Mouse (Mus musculus) bone marrow, adult 2 months (tissue): ENCODE results near the gene Palm. TPM values are rescaled to one million over a fixed set of nuclear protein-coding genes. Genes with fewer than 3 reads are reported as not detected.

Experiments used
- H3K27ac ChIP-seq: fragments of 200-500 bp; 2 replicates; pipeline ENCODE4 v1.5.1; 2012; ENCODE audit warnings: low read depth, mild to moderate bottlenecking, control low read depth, inconsistent platforms, low read length; ENCODE audit not compliant: control insufficient read depth, poor library complexity, insufficient read depth
- H3K4me1 ChIP-seq: fragments of 200-500 bp; 2 replicates; pipeline ENCODE4 v1.6.1; 2011; ENCODE audit warnings: low read length; ENCODE audit not compliant: control insufficient read depth, insufficient read depth
- H3K4me3 ChIP-seq: fragments of 200-500 bp; replicated peaks from 2 replicates; pipeline ENCODE3; 2011; ENCODE audit warnings: mild to moderate bottlenecking, low read depth, low read length, control low read depth; ENCODE audit not compliant: control insufficient read depth
- CTCF ChIP-seq: fragments of 200-500 bp; IDR thresholded peaks from 2 replicates; pipeline ENCODE4 v1.5.1; 2011; ENCODE audit warnings: low read length, control low read depth; ENCODE audit not compliant: control insufficient read depth, insufficient read depth
- POLR2A ChIP-seq: fragments of 200-500 bp; IDR thresholded peaks from 2 replicates; pipeline ENCODE4 v1.6.1; 2011; ENCODE audit warnings: low read depth, mild to moderate bottlenecking, control low read depth, low read length, borderline replicate concordance; ENCODE audit not compliant: control insufficient read depth
- WGBS: fragments of 180-500 bp; shearing (Covaris S2); methylation state at CpG from one replicate; pipeline ENCODE4 v1.1.7; 2018; 5-methylcytosine and 5-hydroxymethylcytosine counted together
- polyA plus RNA-seq: library from polyadenylated mRNA; stranded (reverse); fragments of >200 nt; gene quantifications from 2 replicates; pipeline ENCODE4 v1.2.4, GENCODE M21; 2011; ENCODE audit warnings: low replicate concordance; ENCODE audit not compliant: missing spikeins, insufficient read depth, insufficient read length

Palm gene
- polyA plus RNA-seq, 1 experiment = 36.1 TPM

- peak overlapping the region; percentile 92 for H3K4me3 ChIP-seq
These were observed 25.8 kb upstream of the Palm start for GRCm38 (mm10) chr10:79767372-79768244.

GRCm38 (mm10) chr10:79768400-79768799 lies 25.0 kb upstream of the Palm start:
- peak; percentile 92 for TF ChIP-seq CTCF
- no peak for TF ChIP-seq POLR2A
- Histone ChIP-seq H3K4me1 (peaks cover 4% of the 10 kb centered on the region; the same call in 1 of the 2 replicates), H3K27ac (no peak overlapping the region), H3K4me3 (no peak overlapping the region)
- 5% methylated on average over 5 of the region's 5 CpGs for WGBS

More at GRCm38 (mm10) chr10:79767372-79768244, 25.8 kb upstream of the Palm start:
- WGBS = 11% methylated on average over 40 of the region's 40 CpGs
- TF ChIP-seq POLR2A (0 out of 2 replicates have a peak, but pooled peaks have one; percentile 2), CTCF (no peak)
- Histone ChIP-seq H3K27ac (peak overlapping the region; percentile 50), H3K4me1 (peaks cover 4% of the 10 kb centered on the region; the same call in 1 of the 2 replicates)

GRCm38 (mm10) chr10:79769329-79769728 lies 24.0 kb upstream of the Palm start:
- peaks cover 4% of the 10 kb centered on the region; the same call in 1 of the 2 replicates for H3K4me1 ChIP-seq
- TF ChIP-seq POLR2A (no peak), CTCF (no peak)
- 90% methylated on average over 4 of the region's 4 CpGs for WGBS
- no peak overlapping the region for H3K27ac ChIP-seq
- no peak overlapping the region for H3K4me3 ChIP-seq

GRCm38 (mm10) chr10:79772320-79772719 lies 21.1 kb upstream of the Palm start:
- TF ChIP-seq POLR2A (no peak), CTCF (peak; percentile 23; the same call in 1 of the 2 replicates)
- Histone ChIP-seq H3K4me3 (no peak overlapping the region), H3K4me1 (no peaks in the 10 kb centered on the region; the same call in 1 of the 2 replicates), H3K27ac (no peak overlapping the region)
- WGBS = 93% methylated on average over 3 of the region's 3 CpGs

GRCm38 (mm10) chr10:79773208-79773607 lies 20.2 kb upstream of the Palm start:
- TF ChIP-seq CTCF (no peak), POLR2A (no peak)
- H3K27ac ChIP-seq = no peak overlapping the region
- no peaks in the 10 kb centered on the region for H3K4me1 ChIP-seq
- H3K4me3 ChIP-seq = no peak overlapping the region
- 74% methylated on average over 2 of the region's 2 CpGs for WGBS

- Histone ChIP-seq H3K4me3 (no peak overlapping the region), H3K4me1 (no peaks in the 10 kb centered on the region), H3K27ac (no peak overlapping the region)
- TF ChIP-seq CTCF (peak; percentile 43; the same call in 1 of the 2 replicates), POLR2A (no peak)
- 71% methylated on average over 5 of the region's 5 CpGs for WGBS
These were observed 18.7 kb upstream of the Palm start for GRCm38 (mm10) chr10:79774486-79775279.

GRCm38 (mm10) chr10:79777103-79777531 lies 16.3 kb upstream of the Palm start, which contains the start of gene Fstl3:
Gene Fstl3, plus strand, starts transcription at chr10:79777272.
- H3K4me1 ChIP-seq = peaks cover 5% of the 10 kb centered on the region; the same call in 1 of the 2 replicates
- H3K27ac ChIP-seq = no peak within 1 kb of the TSS
- TF ChIP-seq POLR2A = no peak
- TF ChIP-seq CTCF = no peak
- WGBS = 3% methylated on average over 39 of the region's 39 CpGs
- no peak within 1 kb of the TSS for H3K4me3 ChIP-seq

- TF ChIP-seq POLR2A = no peak
- TF ChIP-seq CTCF = no peak
- WGBS = 19% methylated on average over 15 of the region's 15 CpGs
- Histone ChIP-seq H3K4me1 (peaks cover 5% of the 10 kb centered on the region; the same call in 1 of the 2 replicates), H3K27ac (no peak overlapping the region), H3K4me3 (no peak overlapping the region)
These were observed 15.4 kb upstream of the Palm start for GRCm38 (mm10) chr10:79778006-79778405.
